ENCODE assay signal across 8 mouse cellular contexts in genomic region chr7:44818751-44819235, GRCm38 (mm10). TPM values are rescaled to one million over a fixed set of nuclear protein-coding genes. Genes with fewer than 3 reads are reported as not detected.
DNase-seq lines count a peak whose midpoint lies in the region; ATAC-seq and TF ChIP-seq lines count a peak whose summit lies in the region.

No protein-coding gene starts in this region.

- WGBS in kidney, adult 2 months = 42% methylated on average over 6 of the region's 6 CpGs
- 51% methylated on average over 6 of the region's 6 CpGs for WGBS in embryonic facial prominence, embryonic 10.5 days
- 45% methylated on average over 6 of the region's 6 CpGs for WGBS in heart, embryonic 12.5 days
- WGBS in limb, embryonic 14.5 days = 36% methylated on average over 6 of the region's 6 CpGs

- H3K9ac ChIP-seq in heart, embryonic 12.5 days = peak overlapping the region; percentile 63
- H3K9ac ChIP-seq in limb, embryonic 14.5 days (ENCODE audit: low read depth, low read length, severe bottlenecking) = peak overlapping the region; percentile 98

- H3K4me2 ChIP-seq in heart, embryonic 12.5 days = peak overlapping the region; percentile 89
- H3K4me2 ChIP-seq in limb, embryonic 14.5 days (replicated peaks; ENCODE audit: low read depth, low read length, severe bottlenecking) = peak overlapping the region; percentile 74

- H3K9me3 ChIP-seq in embryonic facial prominence, embryonic 10.5 days = no peaks in the 10 kb centered on the region
- no peaks in the 10 kb centered on the region for H3K9me3 ChIP-seq in heart, embryonic 12.5 days (replicated peaks)
- no peaks in the 10 kb centered on the region for H3K9me3 ChIP-seq in limb, embryonic 14.5 days (ENCODE audit: control insufficient read depth, low read length)

- no peaks in the 10 kb centered on the region for H3K36me3 ChIP-seq in kidney, adult 2 months (ENCODE audit: control insufficient read depth, insufficient read depth, low read length)
- H3K36me3 ChIP-seq in embryonic facial prominence, embryonic 10.5 days (replicated peaks) = peaks cover 49% of the 10 kb centered on the region
- H3K36me3 ChIP-seq in heart, embryonic 12.5 days = peaks cover 8% of the 10 kb centered on the region; the same call in 1 of the 2 replicates
- peaks cover 13% of the 10 kb centered on the region; the same call in 1 of the 2 replicates for H3K36me3 ChIP-seq in limb, embryonic 14.5 days (ENCODE audit: control insufficient read depth, insufficient read depth, low read length)

- ATAC-seq in heart, embryonic 12.5 days (ENCODE audit: insufficient number of reproducible peaks, low FRiP score) = no peak
- no peak for ATAC-seq in limb, embryonic 14.5 days (ENCODE audit: low FRiP score, low read depth)

- no peak overlapping the region for H3K27ac ChIP-seq in kidney, adult 2 months (ENCODE audit: insufficient read depth, low read depth, low read length)
- H3K27ac ChIP-seq in embryonic facial prominence, embryonic 10.5 days (replicated peaks) = peak overlapping the region; percentile 27; the same call in 1 of the 2 replicates
- 0 out of 2 replicates have a peak overlapping the region, but pooled peaks have one; percentile 23 for H3K27ac ChIP-seq in heart, embryonic 12.5 days (ENCODE audit: poor library complexity, severe bottlenecking)
- 0 out of 2 replicates have a peak overlapping the region, but pooled peaks have one; percentile 13 for H3K27ac ChIP-seq in limb, embryonic 14.5 days (replicated peaks; ENCODE audit: low read depth, low read length)

- H3K4me1 ChIP-seq in kidney, adult 2 months (ENCODE audit: control insufficient read depth, insufficient read depth, low read length) = peaks cover 20% of the 10 kb centered on the region
- H3K4me1 ChIP-seq in embryonic facial prominence, embryonic 10.5 days = peaks cover 64% of the 10 kb centered on the region
- H3K4me1 ChIP-seq in heart, embryonic 12.5 days (replicated peaks) = peaks cover 71% of the 10 kb centered on the region
- H3K4me1 ChIP-seq in limb, embryonic 14.5 days (ENCODE audit: control insufficient read depth, insufficient read depth, low read length) = peaks cover 29% of the 10 kb centered on the region

- H3K4me3 ChIP-seq in kidney, adult 2 months (ENCODE audit: insufficient read depth, low read depth, low read length) = 0 out of 2 replicates have a peak overlapping the region, but pooled peaks have one; percentile 14
- H3K4me3 ChIP-seq in embryonic facial prominence, embryonic 10.5 days = peak overlapping the region; percentile 77
- peak overlapping the region; percentile 24 for H3K4me3 ChIP-seq in heart, embryonic 12.5 days
- peak overlapping the region; percentile 87 for H3K4me3 ChIP-seq in limb, embryonic 14.5 days (replicated peaks; ENCODE audit: low read length)

- DNase-seq in kidney, adult 2 months = peak; percentile 21
- no peak for DNase-seq in kidney, postnatal 36 days
- DNase-seq in ES-CJ7 (ENCODE audit: low read depth, low spot score) = peak; percentile 44
- DNase-seq in embryonic facial prominence, embryonic 10.5 days (ENCODE audit: low spot score) = no peak
- DNase-seq in limb, embryonic 14.5 days (ENCODE audit: low spot score) = no peak
- DNase-seq in neural tube, embryonic 10.5 days (ENCODE audit: extremely low spot score, low spot score) = peak; percentile 14
- no peak for DNase-seq in T-cell, adult 2 months (ENCODE audit: low spot score)

- no peaks in the 10 kb centered on the region for H3K27me3 ChIP-seq in kidney, adult 2 months (replicated peaks; ENCODE audit: control insufficient read depth, insufficient read depth, low read length)
- no peaks in the 10 kb centered on the region for H3K27me3 ChIP-seq in embryonic facial prominence, embryonic 10.5 days (replicated peaks; ENCODE audit: low read depth, poor library complexity, severe bottlenecking)
- no peaks in the 10 kb centered on the region for H3K27me3 ChIP-seq in heart, embryonic 12.5 days (replicated peaks)
- H3K27me3 ChIP-seq in limb, embryonic 14.5 days (ENCODE audit: control insufficient read depth, insufficient read depth, low read length) = no peaks in the 10 kb centered on the region

- no peak for TF ChIP-seq POLR2A in kidney, adult 2 months (IDR thresholded peaks at IDR 0.05; ENCODE audit: low read depth, low read length)
- TF ChIP-seq POLR2A in limb, embryonic 14.5 days (IDR thresholded peaks at IDR 0.05; ENCODE audit: borderline replicate concordance, extremely low read depth, insufficient read depth, insufficient read length) = no peak

- TF ChIP-seq CTCF in kidney, adult 2 months (conservative IDR thresholded peaks at IDR 0.05; ENCODE audit: insufficient read depth, insufficient read length, low read depth, low read length) = no peak

RNA-seq across cellular contexts. Expression of gene Atf5, which starts 2.3 kb away (rescaled TPM):
- polyA plus RNA-seq in kidney, adult 2 months (2012; rRNA removed) = 42.1 and 57.2 TPM in 2 replicates
- 3.2 and 3.6 TPM in 2 replicates for polyA plus RNA-seq in embryonic facial prominence, embryonic 10.5 days (2016; fragmentation: Nextera tagmentation; extraction: Ambion mirVana)
- polyA plus RNA-seq in heart, embryonic 12.5 days (2016; fragmentation: Nextera tagmentation; extraction: Ambion mirVana) = 2.6 and 2.7 TPM in 2 replicates
- polyA plus RNA-seq in limb, embryonic 14.5 days (2012; rRNA removed) = 47.9 and 69.8 TPM in 2 replicates
- polyA plus RNA-seq in limb, embryonic 14.5 days (2014; fragmentation: Nextera tagmentation; extraction: Ambion mirVana) = 3.1 and 3.7 TPM in 2 replicates

RNA-seq across cellular contexts. Expression of gene Il4i1, which starts 2.6 kb away (rescaled TPM):
- polyA plus RNA-seq in kidney, adult 2 months (2012; rRNA removed) = 1.5 and 9.7 TPM in 2 replicates
- polyA plus RNA-seq in embryonic facial prominence, embryonic 10.5 days (2016; fragmentation: Nextera tagmentation; extraction: Ambion mirVana) = 1.0 and 1.5 TPM in 2 replicates
- 0.78 and 1.1 TPM in 2 replicates for polyA plus RNA-seq in heart, embryonic 12.5 days (2016; fragmentation: Nextera tagmentation; extraction: Ambion mirVana)
- 0.87 and 1.0 TPM in 2 replicates for polyA plus RNA-seq in limb, embryonic 14.5 days (2012; rRNA removed)
- polyA plus RNA-seq in limb, embryonic 14.5 days (2014; fragmentation: Nextera tagmentation; extraction: Ambion mirVana) = 1.6 and 2.5 TPM in 2 replicates

RNA-seq across cellular contexts. Expression of gene Nup62, which starts 2.9 kb away (rescaled TPM):
- 32.6 and 35.9 TPM in 2 replicates for polyA plus RNA-seq in kidney, adult 2 months (2012; rRNA removed)
- polyA plus RNA-seq in embryonic facial prominence, embryonic 10.5 days (2016; fragmentation: Nextera tagmentation; extraction: Ambion mirVana) = 169 and 173 TPM in 2 replicates
- 90.9 and 93.3 TPM in 2 replicates for polyA plus RNA-seq in heart, embryonic 12.5 days (2016; fragmentation: Nextera tagmentation; extraction: Ambion mirVana)
- 92.5 and 133 TPM in 2 replicates for polyA plus RNA-seq in limb, embryonic 14.5 days (2012; rRNA removed)
- polyA plus RNA-seq in limb, embryonic 14.5 days (2014; fragmentation: Nextera tagmentation; extraction: Ambion mirVana) = 53.0 and 53.9 TPM in 2 replicates

RNA-seq across cellular contexts. Expression of gene Akt1s1, which starts 30.0 kb away (rescaled TPM):
- 90.6 and 121 TPM in 2 replicates for polyA plus RNA-seq in kidney, adult 2 months (2012; rRNA removed)
- 92.2 and 95.4 TPM in 2 replicates for polyA plus RNA-seq in embryonic facial prominence, embryonic 10.5 days (2016; fragmentation: Nextera tagmentation; extraction: Ambion mirVana)
- polyA plus RNA-seq in heart, embryonic 12.5 days (2016; fragmentation: Nextera tagmentation; extraction: Ambion mirVana) = 105 and 108 TPM in 2 replicates
- 179 and 270 TPM in 2 replicates for polyA plus RNA-seq in limb, embryonic 14.5 days (2012; rRNA removed)
- polyA plus RNA-seq in limb, embryonic 14.5 days (2014; fragmentation: Nextera tagmentation; extraction: Ambion mirVana) = 66.1 and 70.5 TPM in 2 replicates

RNA-seq across cellular contexts. Expression of gene Tbc1d17, which starts 30.1 kb away (rescaled TPM):
- 100 and 114 TPM in 2 replicates for polyA plus RNA-seq in kidney, adult 2 months (2012; rRNA removed)
- polyA plus RNA-seq in embryonic facial prominence, embryonic 10.5 days (2016; fragmentation: Nextera tagmentation; extraction: Ambion mirVana) = 77.2 and 82.7 TPM in 2 replicates
- polyA plus RNA-seq in heart, embryonic 12.5 days (2016; fragmentation: Nextera tagmentation; extraction: Ambion mirVana) = 60.0 and 61.2 TPM in 2 replicates
- polyA plus RNA-seq in limb, embryonic 14.5 days (2012; rRNA removed) = 86.0 and 103 TPM in 2 replicates
- 76.0 and 81.7 TPM in 2 replicates for polyA plus RNA-seq in limb, embryonic 14.5 days (2014; fragmentation: Nextera tagmentation; extraction: Ambion mirVana)

Comparison
In these comparisons a context has a peak if more than half of its experiments do, and no peak if none do; other contexts are left out.
1. DNase-seq: peak in kidney, adult 2 months (single experiment), ES-CJ7 (single experiment) and neural tube, embryonic 10.5 days (single experiment); none in kidney, postnatal 36 days (0 of 2), embryonic facial prominence, embryonic 10.5 days (single experiment), limb, embryonic 14.5 days (single experiment) and T-cell, adult 2 months (single experiment).
2. H3K4me3 ChIP-seq: peak in every context shown above with its lines; median percentile 87 in limb, embryonic 14.5 days; 77 in embryonic facial prominence, embryonic 10.5 days; 24 in heart, embryonic 12.5 days; 14 in kidney, adult 2 months.